Mouse (Mus musculus) 3134 (cell line): ENCODE measurements at regions not wholly inside any gene's neighbourhood (a gene's known extent, or its start where the extent isn't known, plus 50 kb on each side); places are given as distances from the start of the nearest gene placed in this dataset.
"Not testable (repeated sequence)": the region's sequence is repeated elsewhere in the genome, so short reads cannot be mapped to it uniquely, and the experiment has no call there.

ENCODE experiments used
- DNase-seq: peaks from one replicate; pipeline ENCODE4 v3.0.0-alpha.2; 2011; ENCODE audit warnings: low spot score; ENCODE audit not compliant: insufficient read length; ENCODE audit errors: extremely low read depth

GRCm38 (mm10) chr11:71285193-71285592 lies 54.7 kb upstream of the Nlrp1b start:
- no peak for DNase-seq

GRCm38 (mm10) chr11:71288243-71288642 lies 57.7 kb upstream of the Nlrp1b start:
- not testable (repeated sequence) for DNase-seq

GRCm38 (mm10) chr11:71289490-71289889 lies 59.0 kb upstream of the Nlrp1b start:
- no peak for DNase-seq

GRCm38 (mm10) chr11:71299479-71299878 lies 68.9 kb upstream of the Nlrp1b start:
- no peak for DNase-seq

GRCm38 (mm10) chr11:71323439-71323838 lies 92.9 kb upstream of the Nlrp1b start:
- no peak for DNase-seq

GRCm38 (mm10) chr11:71337428-71337827 lies 106.9 kb upstream of the Nlrp1b start:
- no peak for DNase-seq

- DNase-seq, result no peak
Measured at GRCm38 (mm10) chr11:71346024-71346423, 115.5 kb upstream of the Nlrp1b start.

- no peak for DNase-seq
Measured at GRCm38 (mm10) chr11:71357089-71357488, 126.6 kb upstream of the Nlrp1b start.

- DNase-seq, result no peak
Measured at GRCm38 (mm10) chr11:71360856-71361255, 130.3 kb upstream of the Nlrp1b start.

GRCm38 (mm10) chr11:71371871-71372270 lies 141.3 kb upstream of the Nlrp1b start:
- peak; percentile 25 for DNase-seq

GRCm38 (mm10) chr11:71375132-71375531 lies 144.6 kb upstream of the Nlrp1b start:
- DNase-seq, result no peak

- no peak for DNase-seq
Measured at GRCm38 (mm10) chr11:71388411-71388810, 157.9 kb upstream of the Nlrp1b start.

GRCm38 (mm10) chr11:71389659-71390058 lies 159.1 kb upstream of the Nlrp1b start:
- DNase-seq, result no peak

- no peak for DNase-seq
Measured at GRCm38 (mm10) chr11:71390151-71390550, 159.6 kb upstream of the Nlrp1b start.

GRCm38 (mm10) chr11:71390616-71391015 lies 160.1 kb upstream of the Nlrp1b start:
- no peak for DNase-seq

GRCm38 (mm10) chr11:71393406-71393805 lies 162.9 kb upstream of the Nlrp1b start:
- DNase-seq, result no peak

GRCm38 (mm10) chr11:71395023-71395422 lies 164.5 kb upstream of the Nlrp1b start:
- no peak for DNase-seq

- no peak for DNase-seq
Measured at GRCm38 (mm10) chr11:71395631-71396030, 165.1 kb upstream of the Nlrp1b start.

GRCm38 (mm10) chr11:71400351-71400750 lies 169.8 kb upstream of the Nlrp1b start:
- no peak for DNase-seq

GRCm38 (mm10) chr11:71401411-71402276 lies 171.1 kb upstream of the Nlrp1b start:
- peak; percentile 9 for DNase-seq

- no peak for DNase-seq
Measured at GRCm38 (mm10) chr11:71404361-71404760, 173.8 kb upstream of the Nlrp1b start.

GRCm38 (mm10) chr11:71407043-71407442 lies 176.5 kb upstream of the Nlrp1b start:
- no peak for DNase-seq
